12 mouse cellular contexts compared by ENCODE assay signal in the genomic region with DNA sequence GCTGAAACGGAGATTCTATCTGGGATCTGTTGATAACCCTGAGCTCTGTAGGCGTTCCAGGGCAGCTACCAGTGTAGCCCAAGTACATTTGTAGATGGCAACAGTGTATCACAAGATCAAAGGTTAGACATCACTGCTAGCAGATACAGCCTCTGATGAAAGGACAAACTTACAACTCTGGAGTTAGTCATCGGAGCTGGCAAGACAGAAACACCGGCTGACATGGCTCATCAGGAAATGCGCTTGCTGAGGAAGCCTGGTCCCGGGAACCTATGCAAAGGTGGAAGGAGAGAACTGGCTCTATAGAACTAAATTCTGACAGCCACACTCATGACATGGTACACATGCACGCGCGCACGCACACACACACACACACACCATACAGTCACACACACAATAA.
DNase-seq lines count a peak whose midpoint lies in the region; ATAC-seq lines count a peak whose summit lies in the region.
"Had no signal": no experiment of that assay in that cellular context is flagged by ENCODE, and none has a peak within 500 bp of the region (broad histone marks: within the 10 kb centered on the region; RNA-seq: fewer than 3 reads in every experiment).

No protein-coding gene starts in this region.

- ATAC-seq in CD4-positive, CD25-positive, alpha-beta regulatory T cell, adult 4 months: no peak
- ATAC-seq: forebrain, embryonic 13.5 days; hindbrain, postnatal 0 days had no signal

- peak; percentile 27 for DNase-seq in testis, postnatal 14 days (ENCODE audit: low spot score)
- no peak for DNase-seq in testis, postnatal 10 days (ENCODE audit: low spot score)
- DNase-seq in adrenal gland, adult 8-10 months: peak; percentile 14
- DNase-seq in adrenal gland, postnatal 25 days: peak; percentile 14
- DNase-seq in cerebellum, adult 11-12 months: no peak
- DNase-seq: cerebellum, adult 11 months; cerebellum, adult 9-10 months; gastrocnemius, adult 2 months; kidney, adult 11 months had no signal

Comparison
In these comparisons a context has a peak if more than half of its experiments do, and no peak if none do; other contexts are left out.
1. DNase-seq: peak in testis, postnatal 14 days (single experiment), adrenal gland, adult 8-10 months (single experiment) and adrenal gland, postnatal 25 days (single experiment); none in testis, postnatal 10 days (single experiment) and cerebellum, adult 11-12 months (single experiment).